In genomic region chr19:16435531-16436231, GRCm38 (mm10) we compare ENCODE assay signal across 7 mouse cellular contexts. TPM values are rescaled to one million over a fixed set of nuclear protein-coding genes. Genes with fewer than 3 reads are reported as not detected.
DNase-seq lines count a peak whose midpoint lies in the region; ATAC-seq lines count a peak whose summit lies in the region.

Gna14 (plus strand) TSS chr19:16435762.

- peak; percentile 81 to 86 for DNase-seq in adrenal gland, postnatal 36 days
- DNase-seq in embryo, embryonic 10.5 days (ENCODE audit: low spot score), result peak; percentile 82
- DNase-seq in gastrocnemius, postnatal 36 days, result peak; percentile 52 to 54
- DNase-seq in liver, result peak; percentile 66
- peak; percentile 37 to 59 for DNase-seq in spleen, postnatal 14 days (ENCODE audit: low spot score in 2 of 2)

- H3K4me3 ChIP-seq in intestine, embryonic 15.5 days (replicated peaks), result peak within 1 kb of the TSS; percentile 49
- peak within 1 kb of the TSS; percentile 41 for H3K4me3 ChIP-seq in midbrain, embryonic 16.5 days (ENCODE audit: low read depth, low read length)

- no peaks in the 10 kb centered on the region for H3K36me3 ChIP-seq in intestine, embryonic 15.5 days
- no peaks in the 10 kb centered on the region for H3K36me3 ChIP-seq in midbrain, embryonic 16.5 days (ENCODE audit: control insufficient read depth, insufficient read depth, low read length)

- H3K9ac ChIP-seq in intestine, embryonic 15.5 days, result peak within 1 kb of the TSS; percentile 48
- peak within 1 kb of the TSS; percentile 32 for H3K9ac ChIP-seq in midbrain, embryonic 16.5 days (ENCODE audit: low read depth, low read length)

- H3K27ac ChIP-seq in intestine, embryonic 15.5 days, result peak within 1 kb of the TSS; percentile 71
- no peak within 1 kb of the TSS for H3K27ac ChIP-seq in midbrain, embryonic 16.5 days (ENCODE audit: low read length)

- intact Hi-C loops in gastrocnemius, postnatal 36 days (cut with DNase I), result loop anchor here (10.0 kb wide), 1 partner anchor 159 kb away; no protein-coding TSS in a partner anchor

- H3K4me1 ChIP-seq in intestine, embryonic 15.5 days (replicated peaks), result peaks cover 40% of the 10 kb centered on the region
- peaks cover 19% of the 10 kb centered on the region for H3K4me1 ChIP-seq in midbrain, embryonic 16.5 days (ENCODE audit: control insufficient read depth, insufficient read depth, low read length)

- H3K4me2 ChIP-seq in intestine, embryonic 15.5 days (replicated peaks), result peak within 1 kb of the TSS; percentile 92
- H3K4me2 ChIP-seq in midbrain, embryonic 16.5 days (ENCODE audit: low read length), result peak within 1 kb of the TSS; percentile 58

- H3K27me3 ChIP-seq in intestine, embryonic 15.5 days (replicated peaks), result no peaks in the 10 kb centered on the region
- peaks cover 28% of the 10 kb centered on the region for H3K27me3 ChIP-seq in midbrain, embryonic 16.5 days (ENCODE audit: control insufficient read depth, insufficient read depth, low read depth, low read length)

- peak; percentile 79 for ATAC-seq in intestine, embryonic 15.5 days
- ATAC-seq in midbrain, embryonic 16.5 days, result peak; percentile 61

- H3K9me3 ChIP-seq in intestine, embryonic 15.5 days, result no peaks in the 10 kb centered on the region
- no peaks in the 10 kb centered on the region for H3K9me3 ChIP-seq in midbrain, embryonic 16.5 days (replicated peaks; ENCODE audit: control insufficient read depth, low read length, poor library complexity, severe bottlenecking)

- 1% methylated on average over 27 of the region's 27 CpGs for WGBS in intestine, embryonic 15.5 days
- 2% methylated on average over 27 of the region's 27 CpGs for WGBS in midbrain, embryonic 16.5 days

RNA-seq across cellular contexts. Expression of gene Gna14, which starts in this region (rescaled TPM):
- 10 to 100 TPM; 33.6 to 50.6 TPM for total RNA-seq in adrenal gland, postnatal 36 days (2021)
- under 1 TPM; 0.46 to 0.91 TPM for total RNA-seq in gastrocnemius, postnatal 36 days (2021)
- polyA plus RNA-seq in intestine, embryonic 15.5 days (2015; fragmentation: Nextera tagmentation; extraction: Ambion mirVana), result 16.6 and 18.9 TPM in 2 replicates
- polyA plus RNA-seq in midbrain, embryonic 16.5 days (2015; fragmentation: Nextera tagmentation; extraction: Ambion mirVana), result 0.45 and 0.73 TPM in 2 replicates

Comparison
In these comparisons a context has a peak if more than half of its experiments do, and no peak if none do; other contexts are left out.
1. RNA of gene Gna14 (total RNA-seq): 33.6 to 50.6 TPM in adrenal gland, postnatal 36 days; 0.46 to 0.91 TPM in gastrocnemius, postnatal 36 days; every median in the first group is over 10 times any median in the second.
2. RNA of gene Gna14 (polyA plus RNA-seq): 16.6 to 18.9 TPM in intestine, embryonic 15.5 days; 0.45 to 0.73 TPM in midbrain, embryonic 16.5 days; every median in the first group is over 10 times any median in the second.
3. Peak in DNase-seq in gastrocnemius, postnatal 36 days; RNA of the gene not detected or under 1 TPM.
4. Peak in ATAC-seq, H3K4me3 ChIP-seq, H3K9ac ChIP-seq and H3K4me2 ChIP-seq in midbrain, embryonic 16.5 days; RNA of the gene not detected or under 1 TPM.
5. Peak in every context shown above with its lines, with median percentiles within 50 percentile points of each other: DNase-seq.